Mouse (Mus musculus) ES-Bruce4 (cell line): ENCODE measurements around the gene Rab40c. TPM values are rescaled to one million over a fixed set of nuclear protein-coding genes. Genes with fewer than 3 reads are reported as not detected.
"Not testable (repeated sequence)": the region's sequence is repeated elsewhere in the genome, so short reads cannot be mapped to it uniquely, and the experiment has no call there.

Source experiments
- H3K27ac ChIP-seq: 2 replicates; pipeline ENCODE4 v1.5.1; 2012; ENCODE audit warnings: low read length, inconsistent platforms; ENCODE audit not compliant: insufficient read depth
- H3K27me3 ChIP-seq: 2 replicates; pipeline ENCODE4 v1.6.1; 2012; ENCODE audit warnings: mild to moderate bottlenecking, low read length, inconsistent platforms; ENCODE audit not compliant: control insufficient read depth, poor library complexity, insufficient read depth, severe bottlenecking
- H3K36me3 ChIP-seq: 2 replicates; pipeline ENCODE4 v1.6.1; 2012; ENCODE audit warnings: inconsistent platforms, mild to moderate bottlenecking, low read length, moderate library complexity; ENCODE audit not compliant: control insufficient read depth, poor library complexity, insufficient read depth, severe bottlenecking
- H3K4me1 ChIP-seq: one replicate; pipeline ENCODE4 v1.8.1; 2011; ENCODE audit warnings: low read length; ENCODE audit not compliant: control insufficient read depth, insufficient read depth
- H3K4me3 ChIP-seq: 2 replicates; pipeline ENCODE4 v1.5.1; 2011; ENCODE audit warnings: low read depth, mild to moderate bottlenecking, low read length
- H3K9ac ChIP-seq: 2 replicates; pipeline ENCODE4 v1.6.1; 2012; ENCODE audit warnings: low read depth, mild to moderate bottlenecking, inconsistent platforms; ENCODE audit not compliant: poor library complexity, severe bottlenecking
- H3K9me3 ChIP-seq: replicated peaks from 2 replicates; pipeline ENCODE4 v1.6.1; 2012; ENCODE audit warnings: mild to moderate bottlenecking, low read length, inconsistent platforms; ENCODE audit not compliant: control insufficient read depth, poor library complexity, insufficient read depth, severe bottlenecking
- CTCF ChIP-seq: IDR thresholded peaks from one replicate; pipeline ENCODE4 v1.8.1; 2011; ENCODE audit warnings: low read depth, low read length
- EP300 ChIP-seq: IDR thresholded peaks from 2 replicates; pipeline ENCODE4 v1.6.1; 2011; ENCODE audit warnings: low read depth, low read length; ENCODE audit not compliant: insufficient read depth
- POLR2A ChIP-seq: IDR thresholded peaks from one replicate; pipeline ENCODE4 v1.8.1; 2011; ENCODE audit warnings: low read length; ENCODE audit not compliant: insufficient read depth
- polyA plus RNA-seq: library from polyadenylated mRNA; stranded (reverse); fragments of >200 nt; gene quantifications from 2 replicates; pipeline ENCODE4 v1.2.4, GENCODE M21; 2011; ENCODE audit warnings: low read depth; ENCODE audit not compliant: missing spikeins, insufficient read depth, insufficient read length

Rab40c gene
- polyA plus RNA-seq, 1 experiment, result 22.7 TPM

DNA sequence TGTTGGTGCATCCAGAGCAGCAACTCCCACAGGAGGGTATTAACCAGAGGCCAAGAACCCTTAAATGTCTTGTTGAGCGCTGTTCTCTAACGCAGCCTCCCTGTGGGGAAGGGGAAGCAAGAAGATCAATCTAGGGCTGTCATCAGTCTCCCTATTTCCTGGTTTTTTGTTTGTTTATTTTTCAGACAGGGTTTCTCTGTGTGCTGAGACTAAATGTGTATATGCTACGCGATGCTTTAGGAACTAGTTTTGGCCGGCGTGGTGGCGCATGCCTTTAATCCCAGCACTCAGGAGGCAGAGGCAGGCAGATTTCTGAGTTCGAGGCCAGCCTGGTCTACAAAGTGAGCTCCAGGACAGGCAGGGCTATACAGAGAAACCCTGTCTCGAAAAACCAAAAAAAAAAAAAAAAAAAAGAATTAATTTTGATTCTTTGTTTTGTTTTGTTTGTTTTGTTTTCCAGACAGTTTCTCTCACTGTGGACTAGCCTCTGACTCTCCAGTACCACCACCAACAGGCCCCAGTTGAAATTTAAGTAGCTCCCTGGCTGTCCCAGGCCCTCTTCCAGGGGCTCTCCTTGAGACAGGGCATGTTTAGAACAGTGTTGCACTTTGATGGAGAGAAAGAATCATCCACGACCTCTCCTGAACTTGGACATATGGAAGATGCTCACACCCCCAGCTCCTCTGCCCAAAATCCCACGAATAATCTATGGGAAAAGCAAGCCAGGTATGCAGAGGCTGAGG lies 46.0 kb downstream of the Rab40c start:
- Histone ChIP-seq H3K4me3 (no peak overlapping the region; the same call in 1 of the 2 replicates), H3K27ac (no peak overlapping the region), H3K4me1 (peaks cover 3% of the 10 kb centered on the region)

DNA sequence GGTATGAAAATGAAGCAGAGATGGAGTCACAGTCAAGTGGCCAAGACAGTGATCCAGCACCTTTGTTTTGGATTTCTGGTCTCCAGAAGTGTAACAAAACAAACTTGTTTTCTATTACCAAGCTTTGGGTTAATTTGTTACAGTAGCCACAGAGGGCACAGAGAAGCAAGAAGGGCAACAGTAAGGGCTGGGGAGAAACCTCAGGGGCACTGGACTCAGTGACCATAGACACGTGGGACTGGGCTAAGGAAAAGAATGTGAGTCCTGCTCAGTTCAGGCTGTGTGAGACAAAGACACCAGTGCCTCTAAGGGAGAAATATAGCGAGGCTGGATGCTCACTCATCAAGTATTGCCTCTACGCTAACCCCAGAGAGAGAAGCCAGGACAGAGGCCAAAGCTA lies 46.9 kb downstream of the Rab40c start:
- TF ChIP-seq EP300 (no peak), CTCF (no peak), POLR2A (no peak)
- H3K9ac ChIP-seq, result no peak overlapping the region
- peaks cover 3% of the 10 kb centered on the region for H3K4me1 ChIP-seq
- no peak overlapping the region for H3K4me3 ChIP-seq
- H3K36me3 ChIP-seq, result no peaks in the 10 kb centered on the region
- no peaks in the 10 kb centered on the region for H3K27me3 ChIP-seq
- H3K27ac ChIP-seq, result no peak overlapping the region
- H3K9me3 ChIP-seq, result no peaks in the 10 kb centered on the region

More for the DNA sequence above, 46.0 kb downstream of the Rab40c start:
- H3K9ac ChIP-seq, result no peak overlapping the region
- TF ChIP-seq POLR2A (no peak), EP300 (no peak), CTCF (no peak)
- no peaks in the 10 kb centered on the region for H3K9me3 ChIP-seq
- no peaks in the 10 kb centered on the region for H3K27me3 ChIP-seq
- no peaks in the 10 kb centered on the region for H3K36me3 ChIP-seq

DNA sequence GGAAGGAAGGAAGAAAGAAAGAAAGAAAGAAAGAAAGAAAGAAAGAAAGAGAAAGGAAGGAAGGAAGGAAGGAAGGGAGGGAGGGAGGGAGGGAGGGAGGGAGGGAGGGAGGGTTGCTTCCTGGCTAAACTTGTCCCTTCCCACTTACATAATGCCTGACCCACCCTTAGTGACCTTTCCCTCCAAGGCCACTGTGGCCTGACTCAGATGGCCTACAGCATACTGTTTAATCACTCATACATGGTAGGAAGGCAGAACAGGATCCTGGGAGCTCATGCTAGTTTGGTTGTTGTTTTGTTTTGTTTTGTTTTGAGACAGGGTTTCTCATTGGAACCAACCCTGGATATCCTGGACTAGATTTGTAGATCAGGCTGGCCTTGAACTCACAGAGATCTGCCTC lies 48.0 kb downstream of the Rab40c start:
- not testable (repeated sequence) for H3K36me3 ChIP-seq, H3K27me3 ChIP-seq, H3K9ac ChIP-seq, H3K4me1 ChIP-seq, H3K4me3 ChIP-seq, H3K27ac ChIP-seq, H3K9me3 ChIP-seq

DNA sequence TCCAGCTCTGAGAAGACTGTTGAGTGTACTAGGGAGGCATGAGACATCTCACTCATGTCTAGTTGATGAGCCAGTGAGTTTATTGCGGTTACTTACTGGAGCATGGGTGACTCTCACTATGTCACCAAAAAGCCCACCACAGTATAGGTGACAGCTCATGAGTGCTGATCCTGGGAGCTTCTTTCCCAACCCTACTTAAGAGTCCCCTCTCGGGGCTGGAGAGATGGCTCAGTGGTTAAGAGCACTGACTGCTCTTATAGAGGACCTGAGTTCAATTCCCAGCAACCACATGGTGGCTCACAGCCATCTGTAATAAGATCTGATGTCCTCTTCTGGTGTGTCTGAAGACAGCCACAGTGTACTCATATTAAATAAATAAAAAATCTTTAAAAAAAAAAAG lies 49.6 kb downstream of the Rab40c start:
- no peak overlapping the region for H3K4me3 ChIP-seq
- no peak overlapping the region for H3K27ac ChIP-seq
- H3K4me1 ChIP-seq, result no peaks in the 10 kb centered on the region
- no peaks in the 10 kb centered on the region for H3K36me3 ChIP-seq
- H3K9me3 ChIP-seq, result no peaks in the 10 kb centered on the region
- TF ChIP-seq POLR2A (no peak), CTCF (no peak), EP300 (no peak)
- H3K9ac ChIP-seq, result no peak overlapping the region
- H3K27me3 ChIP-seq, result no peaks in the 10 kb centered on the region

DNA sequence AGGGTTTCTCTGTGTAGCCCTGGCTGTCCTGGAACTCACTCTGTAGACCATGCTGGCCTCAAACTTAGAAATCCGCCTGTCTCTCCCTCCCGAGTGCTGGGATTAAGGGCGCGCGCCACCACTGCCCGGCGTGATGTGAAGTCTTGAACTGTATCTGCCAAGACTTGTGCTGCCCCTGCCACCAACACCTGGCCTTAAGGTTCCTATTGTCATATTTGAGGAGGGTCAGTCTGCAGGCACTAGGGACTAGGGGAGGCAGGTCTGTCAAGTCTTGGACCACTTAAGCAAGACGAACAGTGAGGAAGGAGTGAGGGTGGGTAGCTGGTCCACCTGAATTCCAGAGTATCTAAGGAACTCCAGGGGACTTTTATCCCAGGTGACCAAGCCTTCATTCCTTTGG lies 50.0 kb downstream of the Rab40c start:
- no peaks in the 10 kb centered on the region for H3K36me3 ChIP-seq
- H3K9me3 ChIP-seq, result no peaks in the 10 kb centered on the region
- no peaks in the 10 kb centered on the region for H3K4me1 ChIP-seq
- H3K27ac ChIP-seq, result no peak overlapping the region
- no peak overlapping the region for H3K9ac ChIP-seq
- no peak overlapping the region for H3K4me3 ChIP-seq
- no peaks in the 10 kb centered on the region for H3K27me3 ChIP-seq
- TF ChIP-seq CTCF (no peak), POLR2A (no peak), EP300 (no peak)

DNA sequence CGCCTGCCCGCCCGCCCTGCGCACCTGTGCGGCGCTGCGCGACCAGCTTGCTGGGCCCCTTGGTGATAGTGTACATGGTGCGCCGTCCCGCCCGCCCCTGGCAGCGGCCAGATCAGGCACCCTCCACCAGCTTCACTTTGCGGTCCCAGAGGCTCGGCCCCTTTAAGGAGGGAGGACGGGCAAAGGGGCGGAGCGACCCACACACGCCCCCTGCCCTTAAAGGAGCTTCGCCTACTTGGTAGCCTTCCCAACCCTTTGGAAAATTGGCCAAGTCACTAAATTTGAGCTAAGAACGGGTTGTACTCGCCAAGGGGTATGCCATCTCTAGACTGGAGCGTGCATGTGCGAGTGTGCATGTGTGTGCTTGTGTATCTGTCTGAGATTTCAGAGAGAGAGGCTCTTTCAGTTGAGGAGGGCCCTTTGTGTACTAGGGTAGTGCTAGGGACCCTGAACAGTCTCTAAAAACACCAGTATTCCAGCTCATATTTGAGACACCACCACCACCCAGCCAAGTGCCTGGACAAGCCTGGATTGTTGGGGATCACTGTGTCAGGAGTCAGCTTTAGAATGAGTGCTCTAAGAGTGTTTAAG lies 50.8 kb downstream of the Rab40c start, which contains the start of gene Mcrip2:
Gene Mcrip2 (minus strand): TSS at position 164 of the 591 bp plus-strand sequence.
- Histone ChIP-seq H3K9ac (peak within 1 kb of the TSS; percentile 53), H3K27ac (no peak within 1 kb of the TSS), H3K36me3 (no peaks in the 10 kb centered on the region), H3K9me3 (no peaks in the 10 kb centered on the region), H3K27me3 (no peaks in the 10 kb centered on the region), H3K4me1 (no peaks in the 10 kb centered on the region), H3K4me3 (peak within 1 kb of the TSS; percentile 82)
- TF ChIP-seq CTCF (no peak), POLR2A (no peak), EP300 (no peak)
